Mouse (Mus musculus) midbrain, postnatal 0 days (tissue): ENCODE measurements around the gene Slc22a14. TPM values are rescaled to one million over a fixed set of nuclear protein-coding genes. Genes with fewer than 3 reads are reported as not detected.

Experiments used
- ATAC-seq: fragments of 200-750 bp; cut with Nextera tagmentation; 2 replicates; pipeline ENCODE4 v1.8.0; 2017; ENCODE audit warnings: moderate number of reproducible peaks, mild to moderate bottlenecking, moderate TSS enrichment, moderate library complexity; ENCODE audit not compliant: low FRiP score
- DNase-seq: peaks from one replicate; pipeline ENCODE4 v3.0.0-alpha.2; 2015; ENCODE audit warnings: low spot score
- H3K27ac ChIP-seq: fragments of 300-500 bp; sonication (generic); 2 replicates; pipeline ENCODE4 v1.5.1; 2014; ENCODE audit warnings: low read depth, mild to moderate bottlenecking, low read length, mixed read lengths
- H3K27me3 ChIP-seq: fragments of 300-500 bp; sonication (generic); 2 replicates; pipeline ENCODE4 v1.6.1; 2014; ENCODE audit warnings: low read length, control low read depth, mixed read lengths; ENCODE audit not compliant: insufficient read depth
- H3K36me3 ChIP-seq: fragments of 300-500 bp; sonication (generic); 2 replicates; pipeline ENCODE4 v1.6.1; 2014; ENCODE audit warnings: low read length, control low read depth, mixed read lengths; ENCODE audit not compliant: insufficient read depth
- H3K4me1 ChIP-seq: fragments of 300-500 bp; sonication (generic); 2 replicates; pipeline ENCODE4 v1.6.1; 2014; ENCODE audit warnings: mild to moderate bottlenecking, control low read depth, antibody characterized with exemption, low read length, mixed read lengths; ENCODE audit not compliant: insufficient read depth
- H3K4me2 ChIP-seq: fragments of 300-500 bp; sonication (generic); 2 replicates; pipeline ENCODE4 v1.6.1; 2014; ENCODE audit warnings: low read depth, mild to moderate bottlenecking, low read length, mixed read lengths; ENCODE audit not compliant: poor library complexity, severe bottlenecking
- H3K4me3 ChIP-seq: fragments of 300-500 bp; sonication (generic); 2 replicates; pipeline ENCODE4 v1.5.1; 2014; ENCODE audit warnings: low read depth, mild to moderate bottlenecking, low read length, moderate library complexity
- H3K9ac ChIP-seq: fragments of 300-500 bp; sonication (generic); replicated peaks from 2 replicates; pipeline ENCODE4 v1.6.1; 2014; ENCODE audit warnings: mild to moderate bottlenecking, low read length, moderate library complexity, mixed read lengths; ENCODE audit not compliant: poor library complexity, severe bottlenecking
- H3K9me3 ChIP-seq: fragments of 300-500 bp; sonication (generic); 2 replicates; pipeline ENCODE4 v1.6.1; 2016; ENCODE audit warnings: low read length, control low read depth
- CTCF ChIP-seq: IDR thresholded peaks from 2 replicates; pipeline ENCODE4 v1.5.1; 2016; ENCODE audit warnings: antibody characterized with exemption, mild to moderate bottlenecking
- WGBS: fragments of 180-500 bp; shearing (Covaris S2); extraction: QIAGEN DNeasy Blood & Tissue Kit; methylation state at CpG from one replicate; pipeline ENCODE4 v1.1.7; 2014; 5-methylcytosine and 5-hydroxymethylcytosine counted together
- polyA plus RNA-seq: library from polyadenylated mRNA; unstranded; fragments of >200 nt; fragmentation: Nextera tagmentation; extraction: Ambion mirVana; gene quantifications from 2 replicates; pipeline ENCODE4 v1.2.1, GENCODE M21; 2015
- total RNA-seq: library from RNA; depleted of rRNA; stranded (reverse); fragments of >200 nt; gene quantifications from 2 replicates; pipeline ENCODE4 v1.2.3, GENCODE M21; 2014

Slc22a14 gene
- total and polyA plus RNA-seq, 2 experiments from 2014 or later: not detected

DNA sequence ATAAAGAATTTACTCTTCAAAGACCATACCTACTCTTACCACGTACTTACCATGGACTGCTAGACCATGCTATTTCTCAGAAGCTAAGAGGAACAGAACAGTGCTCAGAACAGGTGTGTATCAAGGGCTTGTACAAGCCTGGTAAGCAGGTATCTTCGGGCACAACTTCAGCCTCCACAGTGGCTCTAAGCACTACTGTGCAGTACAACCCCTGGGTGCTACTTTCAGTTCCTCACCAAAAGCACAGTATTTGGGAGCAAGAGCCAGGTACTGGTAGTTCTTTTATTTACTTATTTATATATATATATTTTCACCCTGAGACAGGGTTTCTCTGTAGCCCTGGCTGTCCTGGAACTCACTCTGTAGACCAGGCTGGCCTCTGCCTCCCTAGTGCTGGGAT, 104.5 kb downstream of the Slc22a14 start:
- H3K9ac ChIP-seq: no peak overlapping the region
- no peak for DNase-seq
- 94% methylated on average over 2 of the region's 2 CpGs for WGBS
- H3K9me3 ChIP-seq: no peaks in the 10 kb centered on the region
- H3K4me3 ChIP-seq: no peak overlapping the region
- peaks cover 37% of the 10 kb centered on the region for H3K36me3 ChIP-seq
- H3K27me3 ChIP-seq: no peaks in the 10 kb centered on the region
- H3K4me2 ChIP-seq: no peak overlapping the region
- H3K27ac ChIP-seq: no peak overlapping the region
- no peaks in the 10 kb centered on the region for H3K4me1 ChIP-seq
- ATAC-seq: no peak
- TF ChIP-seq CTCF: no peak

DNA sequence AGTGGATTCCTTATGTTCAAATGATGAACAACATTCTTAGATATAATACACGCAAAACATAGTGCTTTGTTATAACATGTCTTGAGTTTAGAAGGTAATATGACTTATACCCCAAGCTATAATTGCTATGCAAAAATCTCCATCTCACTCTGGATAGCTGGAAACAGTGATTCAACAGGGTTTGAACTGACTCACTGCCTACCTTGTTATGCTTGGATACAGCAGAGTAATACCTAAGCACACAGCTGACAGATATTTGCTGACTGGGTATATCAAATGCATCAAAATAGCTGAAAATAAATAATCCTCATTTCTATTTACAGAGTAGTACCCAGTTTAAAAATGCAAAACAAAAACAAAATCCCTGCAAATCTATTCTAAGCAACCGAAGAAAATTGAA, 106.6 kb downstream of the Slc22a14 start:
- no peak for TF ChIP-seq CTCF
- Histone ChIP-seq H3K4me3 (no peak overlapping the region), H3K9ac (no peak overlapping the region), H3K27me3 (no peaks in the 10 kb centered on the region), H3K9me3 (no peaks in the 10 kb centered on the region), H3K4me1 (no peaks in the 10 kb centered on the region), H3K36me3 (peaks cover 38% of the 10 kb centered on the region), H3K4me2 (no peak overlapping the region), H3K27ac (no peak overlapping the region)
- DNase-seq: no peak
- 95% methylated on average over 2 of the region's 2 CpGs for WGBS
- ATAC-seq: no peak

DNA sequence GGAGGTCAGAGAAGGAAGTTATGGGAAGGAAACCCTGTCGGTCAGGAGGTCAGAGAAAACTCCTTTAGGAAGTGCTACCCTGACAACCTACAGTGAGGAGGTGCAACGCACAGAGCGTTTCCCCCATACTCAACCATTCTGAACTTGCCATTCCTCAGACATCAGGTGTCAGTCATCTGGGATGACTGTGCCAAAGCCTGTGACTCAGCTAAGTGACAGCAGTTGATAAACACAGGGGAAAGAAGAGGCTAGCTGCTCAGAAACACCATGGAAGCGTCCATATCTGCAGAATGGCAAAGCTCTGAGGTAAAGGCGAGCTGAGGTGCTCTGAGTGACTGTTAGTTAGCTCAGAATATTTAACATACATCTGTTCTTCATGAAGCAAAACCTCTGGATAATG, 107.2 kb downstream of the Slc22a14 start:
- no peak overlapping the region for H3K4me3 ChIP-seq
- H3K4me2 ChIP-seq: no peak overlapping the region
- DNase-seq (no peak), ATAC-seq (no peak)
- no peaks in the 10 kb centered on the region for H3K4me1 ChIP-seq
- no peaks in the 10 kb centered on the region for H3K9me3 ChIP-seq
- no peak overlapping the region for H3K9ac ChIP-seq
- TF ChIP-seq CTCF: no peak
- H3K27me3 ChIP-seq: no peaks in the 10 kb centered on the region
- 92% methylated on average over 5 of the region's 5 CpGs for WGBS
- peaks cover 36% of the 10 kb centered on the region for H3K36me3 ChIP-seq
- no peak overlapping the region for H3K27ac ChIP-seq

DNA sequence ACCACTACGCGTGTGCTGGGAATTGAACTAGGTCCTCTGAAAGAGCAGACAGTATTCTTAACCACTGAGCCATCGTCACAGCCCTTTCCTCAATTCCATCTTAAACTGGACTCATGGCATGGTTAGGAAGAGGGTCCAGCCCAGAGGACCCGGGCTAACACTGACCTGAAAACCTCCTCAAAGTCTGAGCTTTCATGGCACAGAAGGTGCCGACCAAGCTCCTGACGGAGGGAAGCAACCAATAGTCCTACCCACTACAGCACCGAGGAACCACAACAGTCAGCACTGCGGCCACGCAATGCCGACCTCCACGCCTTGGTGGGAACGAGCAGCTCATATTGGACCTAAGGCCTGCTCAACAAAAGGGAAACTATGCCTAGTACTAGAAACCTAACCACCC, 109.2 kb downstream of the Slc22a14 start:
- Histone ChIP-seq H3K4me3 (no peak overlapping the region), H3K9me3 (no peaks in the 10 kb centered on the region), H3K27ac (no peak overlapping the region), H3K36me3 (peaks cover 30% of the 10 kb centered on the region), H3K4me1 (no peaks in the 10 kb centered on the region), H3K4me2 (no peak overlapping the region), H3K27me3 (no peaks in the 10 kb centered on the region), H3K9ac (no peak overlapping the region)
- no peak for ATAC-seq
- WGBS: 95% methylated on average over 12 of the region's 12 CpGs
- no peak for TF ChIP-seq CTCF
- no peak for DNase-seq

DNA sequence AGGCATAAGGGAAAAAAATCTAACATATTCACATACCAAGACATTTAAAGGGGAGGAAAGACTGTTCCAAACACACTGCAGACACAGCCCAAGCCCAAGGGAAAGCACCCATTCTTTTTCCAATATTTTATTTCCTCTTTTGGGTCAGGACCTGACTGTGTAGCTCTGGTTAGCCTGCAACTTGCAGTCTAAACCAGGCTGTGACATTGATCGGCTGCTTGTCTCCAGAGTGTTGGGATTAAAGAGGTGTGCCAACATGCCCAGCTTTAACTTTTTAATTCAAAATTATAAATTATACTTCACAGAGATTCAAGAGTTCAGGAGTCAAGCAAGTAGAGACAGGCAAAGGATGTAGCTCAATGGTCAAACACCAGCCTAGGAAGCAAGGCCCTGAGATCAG, 110.3 kb downstream of the Slc22a14 start:
- ATAC-seq: no peak
- no peak overlapping the region for H3K9ac ChIP-seq
- H3K4me3 ChIP-seq: no peak overlapping the region
- no peaks in the 10 kb centered on the region for H3K4me1 ChIP-seq
- no peaks in the 10 kb centered on the region for H3K27me3 ChIP-seq
- no peak overlapping the region for H3K27ac ChIP-seq
- H3K36me3 ChIP-seq: peaks cover 36% of the 10 kb centered on the region
- TF ChIP-seq CTCF: no peak
- 97% methylated on average over 1 of the region's 1 CpGs for WGBS
- H3K9me3 ChIP-seq: no peaks in the 10 kb centered on the region
- H3K4me2 ChIP-seq: no peak overlapping the region
- DNase-seq: no peak

DNA sequence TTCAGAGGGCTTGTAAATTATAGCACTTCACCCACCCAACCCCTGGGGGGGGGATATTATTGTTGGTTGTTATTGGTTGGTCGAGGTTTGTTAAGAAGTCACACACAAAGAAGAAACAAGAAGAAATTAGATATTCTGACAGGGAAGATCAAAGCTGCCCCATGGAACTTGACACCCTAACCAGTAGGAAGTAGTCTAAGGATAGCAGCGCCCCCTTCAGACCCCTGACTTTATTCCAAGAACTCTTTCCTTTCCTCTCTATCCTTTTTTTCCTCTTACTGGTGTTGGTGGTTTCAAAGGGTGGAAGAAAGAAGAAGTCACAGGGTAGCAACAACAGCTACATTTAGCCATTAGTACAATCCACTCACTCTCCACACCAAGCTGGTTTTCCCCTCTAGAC, 111.2 kb downstream of the Slc22a14 start:
- Histone ChIP-seq H3K9me3 (no peaks in the 10 kb centered on the region), H3K9ac (no peak overlapping the region), H3K27me3 (no peaks in the 10 kb centered on the region), H3K4me1 (no peaks in the 10 kb centered on the region), H3K4me3 (no peak overlapping the region), H3K36me3 (peaks cover 38% of the 10 kb centered on the region), H3K27ac (no peak overlapping the region), H3K4me2 (no peak overlapping the region)
- 90% methylated on average over 2 of the region's 2 CpGs for WGBS
- no peak for ATAC-seq
- no peak for TF ChIP-seq CTCF
- DNase-seq: no peak
